Mouse (Mus musculus): ENCODE data around the gene Higd1c.
"Not testable (repeated sequence)": the region's sequence is repeated elsewhere in the genome, so short reads cannot be mapped to it uniquely, and the experiment has no call there.

Gene Higd1c

DNA sequence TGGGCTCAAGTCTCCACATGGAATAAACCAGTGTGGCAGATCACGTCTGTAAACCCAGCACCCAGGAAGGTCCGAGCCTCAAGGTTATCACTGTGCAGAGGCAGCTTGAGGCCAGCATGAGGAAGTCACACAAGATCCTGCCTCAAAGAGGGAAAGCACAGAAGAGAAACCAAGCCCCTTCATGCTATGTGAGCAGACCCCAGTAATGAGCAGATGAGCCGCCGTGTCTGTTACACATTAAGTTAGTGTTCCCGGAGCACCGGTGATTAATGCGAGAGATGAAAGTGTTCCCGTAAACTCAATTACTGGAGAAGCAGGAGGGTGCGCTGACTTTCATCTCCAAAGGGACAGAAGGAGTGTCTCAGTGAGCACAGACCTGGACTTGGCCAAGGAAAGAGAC lies 1.6 kb downstream of the Higd1c start:
- DNase-seq, result not testable (repeated sequence)

DNA sequence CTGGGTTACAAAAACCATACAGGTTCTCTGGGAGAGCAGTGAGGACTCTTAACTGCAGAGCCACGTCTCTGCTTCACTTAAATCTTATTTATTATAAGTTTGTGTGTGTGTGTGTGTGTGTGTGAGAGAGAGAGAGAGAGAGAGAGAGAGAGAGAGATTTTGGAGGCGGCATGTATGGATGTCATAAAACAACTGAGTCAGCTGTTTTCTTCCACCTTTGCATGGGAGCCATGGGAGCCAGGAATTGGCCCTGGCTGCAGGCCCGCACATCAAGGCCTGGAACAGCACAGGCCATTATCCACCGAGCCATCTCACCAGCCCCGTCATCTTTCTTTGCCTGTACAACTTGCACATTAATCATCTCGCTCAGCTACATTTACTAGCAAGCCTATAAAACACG lies 2.8 kb downstream of the Higd1c start:
- no peak for DNase-seq

DNA sequence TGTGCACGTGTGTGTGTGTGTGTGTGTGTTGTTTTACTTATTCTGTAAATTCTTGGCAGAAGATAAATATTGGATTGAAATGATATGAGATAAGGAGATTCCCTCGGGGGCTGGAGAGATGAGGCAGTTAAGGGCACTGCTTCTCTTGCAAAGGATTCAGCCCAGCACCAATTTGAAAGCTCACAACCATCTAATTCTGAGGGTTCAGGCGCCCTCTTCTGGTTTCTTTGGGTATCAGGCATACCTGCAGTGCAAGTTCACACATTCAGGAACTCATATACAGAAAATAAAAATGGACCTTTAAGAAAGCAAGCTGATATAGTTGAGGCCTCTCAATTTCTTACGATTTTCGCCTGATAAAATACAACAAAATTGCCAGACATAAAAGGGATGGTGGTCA lies 10.7 kb downstream of the Higd1c start:
- peak; percentile 50 to 55 for DNase-seq

DNA sequence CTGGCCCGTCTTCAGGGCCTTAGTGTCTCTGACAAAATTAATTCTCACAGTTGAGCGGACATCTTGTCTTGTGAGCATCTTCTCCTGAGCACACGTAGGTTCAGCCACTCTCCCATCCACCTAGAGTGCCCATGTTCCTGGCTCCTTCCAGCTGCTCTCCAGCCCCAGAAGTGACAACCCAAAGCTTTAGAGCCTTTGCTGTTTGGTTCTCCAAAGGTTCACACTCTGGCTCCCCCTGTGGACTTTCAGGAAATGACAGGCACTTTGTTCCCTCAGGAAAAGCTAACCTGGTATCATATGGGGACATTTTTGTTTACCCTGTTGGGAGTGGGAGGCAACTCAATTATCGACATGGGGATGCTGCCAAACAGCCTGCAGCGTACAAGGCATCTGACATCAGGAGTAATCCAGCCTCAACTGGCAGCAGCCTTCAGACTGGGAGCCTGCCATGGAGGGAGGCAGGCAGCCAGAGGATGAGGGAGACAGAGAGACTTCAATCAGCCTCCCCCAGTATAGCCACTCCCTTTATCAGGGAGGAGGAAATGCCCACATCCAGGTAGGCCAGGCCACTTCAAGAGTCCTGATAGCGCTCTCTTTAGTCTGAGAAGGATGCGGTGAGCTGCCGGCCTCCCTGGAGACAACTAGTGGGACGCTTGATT lies 13.6 kb downstream of the Higd1c start:
- DNase-seq, result not testable (repeated sequence)

DNA sequence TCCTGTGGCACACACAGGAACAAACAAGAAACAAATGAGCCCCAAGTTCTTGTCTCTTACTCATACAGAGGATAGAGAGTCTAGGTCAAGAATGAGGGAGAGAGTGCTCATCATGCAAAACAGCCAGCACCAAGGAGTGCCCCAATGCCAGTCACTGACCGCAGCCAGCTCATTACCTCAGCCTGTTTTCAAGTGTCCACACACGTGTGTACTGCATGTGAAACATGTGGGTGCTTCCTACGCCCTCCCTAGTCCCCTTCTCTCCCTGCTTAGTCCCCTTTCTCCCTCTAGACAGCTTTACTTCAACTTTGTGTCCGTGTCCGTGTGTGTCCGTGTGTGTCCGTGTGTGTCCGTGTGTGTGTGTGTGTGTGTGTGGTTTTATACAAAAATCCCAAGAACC lies 15.3 kb downstream of the Higd1c start:
- DNase-seq, result no peak

DNA sequence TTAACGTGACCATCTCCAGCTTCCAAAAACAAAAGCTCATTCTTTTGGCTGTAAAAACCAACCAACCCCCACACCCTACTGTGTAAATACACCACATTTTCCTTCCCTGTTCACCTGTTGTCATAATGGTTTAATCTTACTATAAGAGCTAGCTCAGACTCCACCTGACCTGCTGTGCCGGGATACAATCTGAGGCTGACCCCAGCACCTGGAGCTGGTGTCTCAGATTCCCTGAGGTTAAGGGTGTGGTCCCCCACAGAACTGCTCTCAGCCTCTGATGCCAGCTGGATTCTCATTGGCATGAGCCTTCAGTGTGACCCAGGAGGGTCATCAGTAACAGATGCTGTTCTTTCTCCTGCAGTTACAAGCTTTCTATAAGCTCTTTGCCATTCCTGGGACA lies 15.8 kb downstream of the Higd1c start:
- DNase-seq, result no peak

DNA sequence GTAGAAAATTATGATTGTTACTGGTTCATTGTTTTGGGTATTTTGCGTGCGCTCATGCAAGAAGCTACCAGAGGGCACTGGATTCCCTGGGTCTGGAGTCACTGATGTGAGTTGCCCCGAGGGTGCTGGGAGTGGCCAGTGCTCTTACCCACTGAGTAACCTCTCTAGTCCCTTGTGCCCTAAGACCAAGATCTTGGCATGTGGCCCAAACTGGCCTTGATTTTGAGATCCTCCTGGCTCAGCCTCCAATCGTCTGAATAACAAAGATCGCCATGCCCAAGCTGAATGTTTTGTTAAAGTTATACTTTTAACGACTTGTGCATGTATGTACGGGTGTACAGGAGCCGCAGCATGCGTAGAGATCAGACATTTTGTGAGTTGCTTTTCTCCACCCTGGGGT lies 21.4 kb downstream of the Higd1c start:
- no peak for DNase-seq

DNA sequence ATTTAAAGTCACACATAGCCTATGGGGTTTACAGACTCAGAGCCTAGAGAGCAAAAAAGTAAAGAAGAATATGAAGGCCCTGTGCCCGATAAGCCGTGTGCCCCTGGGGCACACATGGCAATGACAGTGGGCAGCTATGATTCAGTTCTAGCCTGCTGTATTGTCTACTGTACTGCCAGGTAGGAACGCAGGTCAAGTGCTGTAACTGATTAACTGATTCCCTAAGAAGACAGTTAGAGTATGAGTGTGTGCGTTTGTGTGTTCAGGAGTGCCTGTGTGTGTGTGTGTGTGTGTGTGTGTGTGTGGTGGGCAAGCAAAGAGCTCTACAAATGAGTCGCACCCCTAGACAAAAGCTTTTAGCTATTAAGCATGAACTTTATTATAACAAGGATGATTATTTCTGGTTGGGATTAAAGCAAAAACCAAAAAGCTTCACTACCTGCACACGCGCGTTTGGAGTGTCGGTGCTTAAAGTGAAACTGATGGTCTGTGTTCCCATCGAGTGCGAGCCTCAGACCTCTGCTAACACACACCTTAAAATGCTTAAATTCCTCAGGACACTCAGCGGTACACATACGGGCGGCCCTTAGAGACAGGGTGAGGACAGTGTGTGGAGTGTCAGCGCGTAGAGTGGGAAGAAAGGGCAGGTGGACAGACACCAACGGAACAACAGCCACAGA lies 23.3 kb downstream of the Higd1c start:
- no peak for DNase-seq

DNA sequence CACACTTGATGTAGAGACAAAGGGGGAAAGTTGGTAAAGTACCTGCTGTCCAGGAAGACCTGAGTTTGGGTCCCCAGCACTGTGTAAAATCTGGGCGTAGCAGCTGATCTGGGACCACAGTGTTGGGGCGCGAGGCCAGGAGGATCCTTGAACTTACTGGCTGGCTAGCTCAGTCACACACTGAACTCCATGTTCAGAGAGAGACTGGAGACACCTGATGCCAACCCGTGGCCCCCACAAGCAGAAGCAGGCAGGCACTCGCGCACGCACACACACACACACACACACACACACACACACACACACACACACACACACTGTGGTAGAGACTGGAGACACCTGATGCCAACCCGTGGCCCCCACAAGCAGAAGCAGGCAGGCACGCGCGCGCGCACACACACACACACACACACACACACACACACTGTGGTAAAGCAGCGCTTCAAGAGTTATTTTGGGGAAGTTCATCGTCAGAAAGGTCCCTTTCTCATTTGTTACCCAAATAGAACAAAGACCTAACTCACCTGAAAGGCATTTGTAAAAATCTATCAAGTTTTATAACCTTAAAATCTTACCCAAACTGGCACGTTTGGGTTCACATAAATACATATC lies 24.0 kb downstream of the Higd1c start:
- DNase-seq, result peak; percentile 56 to 63

DNA sequence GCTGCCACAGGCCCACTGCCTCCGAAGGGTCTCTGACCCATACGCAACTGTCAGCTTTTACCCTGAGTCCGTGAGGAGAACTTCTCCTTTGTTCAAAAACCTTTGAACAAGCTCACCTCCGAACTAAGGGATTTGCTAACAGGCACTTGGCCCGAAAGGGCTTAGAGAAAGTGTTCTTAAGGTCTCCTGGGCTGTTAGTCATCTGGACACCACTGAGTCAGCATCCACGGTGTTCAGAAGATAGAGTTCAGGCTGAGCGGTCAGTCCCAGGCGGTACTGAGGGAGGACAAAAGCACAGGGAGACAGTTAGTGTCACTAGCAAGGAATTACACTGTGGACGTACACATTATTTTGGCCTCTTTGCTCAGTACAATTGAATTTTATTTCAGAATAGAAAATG lies 24.5 kb downstream of the Higd1c start:
- no peak for DNase-seq

DNA sequence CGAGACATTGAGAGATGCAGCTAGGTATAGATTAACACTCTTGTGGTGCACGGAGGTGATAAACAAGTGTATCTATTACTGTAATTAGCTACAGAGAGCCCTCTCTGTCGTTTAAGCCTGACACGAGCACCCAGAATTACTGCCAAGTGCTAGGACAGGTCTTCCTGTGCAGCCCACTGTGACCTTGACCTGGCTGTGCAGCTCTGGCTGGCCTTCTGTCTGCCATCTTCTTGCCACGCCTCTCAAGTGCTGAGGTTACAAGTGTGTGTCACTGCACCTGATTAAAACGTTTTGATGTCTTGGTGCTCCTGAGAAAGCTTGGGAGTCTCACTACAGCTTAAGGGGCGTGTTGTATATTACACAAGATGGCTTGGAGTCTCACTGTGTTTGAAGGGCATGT lies 26.7 kb downstream of the Higd1c start:
- no peak for DNase-seq

DNA sequence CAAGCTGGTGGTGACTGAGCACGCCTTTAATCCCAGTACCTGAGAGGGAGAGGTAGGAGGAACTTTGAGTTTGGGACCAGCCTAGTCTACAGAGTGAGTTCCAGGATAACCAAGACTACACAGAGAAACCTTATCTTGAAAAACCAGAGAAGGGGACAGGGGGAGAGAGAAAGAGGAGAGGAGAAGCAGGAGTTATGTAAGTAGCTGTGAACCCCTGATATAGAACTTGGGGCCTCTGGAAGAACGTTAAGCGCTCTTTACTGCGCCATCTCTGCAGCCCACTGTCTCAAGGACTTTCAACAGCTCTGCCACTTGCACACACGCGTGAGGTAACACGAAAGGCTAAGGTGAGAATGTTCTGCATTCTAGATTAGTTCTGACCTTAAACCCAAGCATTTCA lies 27.3 kb downstream of the Higd1c start:
- DNase-seq, result no peak

DNA sequence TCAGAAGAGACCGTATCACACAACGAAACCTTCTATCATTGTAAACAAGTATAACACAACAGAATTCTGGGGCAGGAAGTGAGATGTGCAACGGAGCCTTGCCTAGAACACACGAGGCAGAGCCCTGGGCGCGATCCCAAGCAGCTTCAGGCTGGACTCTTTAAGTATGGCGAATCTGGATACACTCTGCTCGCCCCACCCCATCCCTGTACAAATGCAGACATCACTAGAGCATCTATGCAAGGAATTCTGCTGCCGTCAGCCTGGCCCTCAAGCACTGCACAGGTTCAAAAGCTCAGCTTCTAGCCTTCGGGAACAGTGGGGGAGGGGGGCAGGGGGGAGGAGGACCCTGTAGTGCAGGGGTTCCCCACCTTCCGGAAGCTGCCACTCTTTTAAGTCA lies 28.7 kb downstream of the Higd1c start:
- DNase-seq, result no peak

DNA sequence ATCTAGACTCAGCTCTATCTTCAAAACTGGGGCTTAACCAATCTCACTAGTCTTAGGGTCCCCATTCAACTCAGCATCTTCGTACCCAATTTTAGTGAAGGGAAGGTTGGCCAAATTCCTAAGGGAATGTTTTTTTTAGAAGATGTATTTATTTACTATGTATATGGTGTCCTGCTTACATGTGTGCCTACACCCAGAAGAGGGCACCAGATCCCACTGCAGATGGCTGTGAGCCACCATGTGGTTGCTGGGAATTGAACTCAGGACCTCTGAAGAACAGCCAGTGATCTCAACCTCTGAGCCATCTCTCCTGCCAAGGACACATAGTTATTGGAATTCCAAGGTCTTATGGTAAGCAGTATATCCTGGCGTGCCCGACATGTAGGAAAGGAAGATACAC lies 31.2 kb downstream of the Higd1c start:
- no peak for DNase-seq

DNA sequence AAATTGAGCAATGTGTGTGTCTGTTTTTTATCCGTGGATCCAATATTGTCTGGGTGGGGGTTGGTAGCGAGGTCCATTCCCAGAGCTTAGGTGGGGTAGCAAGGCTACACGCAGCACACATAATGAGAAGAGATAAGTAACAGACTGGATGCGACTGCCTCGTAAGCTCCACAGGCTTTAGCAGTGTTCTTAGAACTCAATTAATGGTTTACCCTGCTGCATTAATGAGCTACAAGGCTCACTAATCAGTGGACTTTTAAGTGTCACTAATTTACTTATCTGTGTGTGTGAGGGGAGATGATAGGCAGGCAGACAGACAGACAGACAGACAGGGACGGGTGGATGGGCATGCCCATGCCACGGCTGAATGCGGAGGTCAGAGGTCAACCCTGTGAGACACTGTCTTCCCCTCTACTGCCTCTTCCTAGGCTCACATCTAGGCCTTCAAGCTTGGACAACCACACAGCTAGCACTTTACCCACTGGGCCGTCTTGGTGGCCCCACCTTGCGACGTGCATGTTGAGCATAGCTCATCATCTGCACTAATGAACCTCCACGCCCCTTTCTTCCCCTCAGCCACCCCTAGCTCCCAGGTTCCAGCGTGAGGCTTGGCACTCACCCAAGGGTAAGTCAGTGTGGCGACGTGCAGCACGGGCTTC lies 36.4 kb downstream of the Higd1c start:
- no peak for DNase-seq

DNA sequence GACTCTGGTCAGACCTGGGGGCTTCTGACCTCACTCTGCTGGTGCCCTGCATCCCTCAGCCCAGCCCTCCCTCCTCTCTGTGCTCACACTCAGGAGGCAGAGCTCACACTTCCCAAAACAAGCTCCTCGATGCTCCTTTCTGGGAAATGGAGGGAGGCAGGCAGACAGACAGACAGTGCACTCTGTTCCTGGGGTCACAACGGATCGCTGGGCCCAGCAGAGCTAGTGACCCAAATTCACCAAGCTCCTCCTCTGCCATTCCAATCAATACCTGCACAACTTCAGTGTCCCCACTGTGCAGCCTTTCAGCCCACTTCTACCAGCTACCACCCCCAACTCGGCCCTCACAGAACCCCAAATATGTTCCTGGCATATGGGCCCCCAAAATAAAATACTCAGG lies 37.5 kb downstream of the Higd1c start:
- DNase-seq, result no peak

DNA sequence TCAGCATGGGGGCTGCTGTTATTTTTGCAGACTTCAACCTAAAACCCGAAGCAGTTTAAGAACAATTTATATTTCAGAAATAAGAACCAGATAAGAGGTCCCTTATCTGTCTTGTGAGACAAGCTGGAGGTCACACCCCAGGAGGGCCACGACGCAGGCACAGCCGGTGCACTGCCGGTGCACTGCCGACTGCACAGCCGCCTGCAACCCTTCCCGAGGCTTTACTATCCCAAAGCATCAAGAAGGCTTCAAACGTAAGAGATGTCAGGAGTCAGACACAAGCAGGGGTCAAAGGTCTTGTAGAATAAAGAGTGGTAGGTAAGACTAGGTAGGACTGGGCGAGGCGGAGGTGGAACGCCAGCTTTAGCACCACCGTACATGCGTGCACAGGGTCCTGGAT lies 38.0 kb downstream of the Higd1c start:
- DNase-seq, result no peak

DNA sequence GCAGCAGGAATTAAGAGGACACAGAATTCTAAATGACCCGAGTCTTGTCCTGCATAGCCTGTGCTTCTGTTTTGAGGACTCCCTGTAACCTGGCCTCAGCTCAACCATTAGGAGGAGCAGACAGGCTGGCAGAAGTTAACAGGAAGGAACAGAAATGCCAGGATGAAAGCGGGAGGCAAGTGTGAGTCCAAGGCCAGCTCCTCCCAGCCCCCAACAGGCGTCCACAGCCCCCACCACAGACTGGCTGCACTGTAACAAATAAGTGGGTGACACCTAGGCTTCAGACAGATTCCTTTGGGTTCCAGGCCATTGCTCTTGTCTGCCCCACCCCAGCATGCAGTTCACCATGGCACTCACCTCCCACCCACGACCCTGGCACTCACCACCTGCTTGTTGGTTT lies 38.5 kb downstream of the Higd1c start:
- no peak for DNase-seq

DNA sequence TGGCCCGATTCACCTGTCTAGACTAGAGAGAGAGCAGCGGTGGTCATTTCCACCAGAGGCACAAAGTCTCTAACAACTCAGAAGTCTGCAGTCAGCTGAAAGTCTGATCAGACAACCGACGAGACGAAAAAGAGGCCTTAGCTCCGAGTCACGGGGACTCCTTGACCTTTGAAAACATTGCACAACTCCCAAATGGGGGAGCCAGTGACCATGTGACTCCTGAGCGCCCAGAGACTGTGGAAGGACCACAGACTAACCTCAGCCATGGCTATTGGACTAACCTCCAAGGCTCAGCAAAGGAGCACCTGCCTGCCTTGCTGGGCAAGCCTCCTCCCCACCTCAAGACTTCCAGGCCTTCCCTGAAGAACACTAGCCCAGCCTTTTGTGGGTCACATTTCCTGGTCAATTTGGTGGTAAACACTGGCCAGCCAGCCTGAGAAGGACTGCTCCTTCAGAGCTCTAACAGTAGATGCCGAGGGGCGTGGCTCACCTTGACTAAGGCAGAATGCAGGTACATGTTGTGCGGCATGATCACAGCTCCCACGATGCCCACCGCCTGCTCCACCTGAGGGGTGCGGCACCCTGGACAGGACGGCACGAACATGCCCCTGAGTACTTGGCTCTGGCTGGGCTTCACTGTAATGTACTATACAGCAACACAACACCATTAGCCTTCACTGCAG lies 39.1 kb downstream of the Higd1c start:
- DNase-seq, result no peak

DNA sequence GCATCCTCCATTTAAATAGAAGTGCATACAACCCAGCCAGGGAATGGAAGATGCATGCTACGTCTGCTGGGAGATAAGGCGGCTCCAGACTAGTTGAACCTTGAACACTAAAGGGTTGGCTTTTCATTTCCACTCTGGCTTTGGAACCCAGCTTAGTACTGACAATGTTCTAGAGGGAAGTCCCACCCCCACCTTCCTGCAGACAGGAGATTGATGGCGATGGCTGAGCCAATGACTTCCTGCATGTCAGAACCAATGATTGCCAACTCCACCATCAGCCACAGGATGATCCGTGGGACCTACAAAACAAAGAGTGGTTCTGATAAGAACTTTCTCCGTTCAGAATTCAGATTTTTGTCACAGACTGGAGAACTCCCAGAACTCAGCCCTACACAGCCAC lies 41.7 kb downstream of the Higd1c start:
- no peak for DNase-seq

DNA sequence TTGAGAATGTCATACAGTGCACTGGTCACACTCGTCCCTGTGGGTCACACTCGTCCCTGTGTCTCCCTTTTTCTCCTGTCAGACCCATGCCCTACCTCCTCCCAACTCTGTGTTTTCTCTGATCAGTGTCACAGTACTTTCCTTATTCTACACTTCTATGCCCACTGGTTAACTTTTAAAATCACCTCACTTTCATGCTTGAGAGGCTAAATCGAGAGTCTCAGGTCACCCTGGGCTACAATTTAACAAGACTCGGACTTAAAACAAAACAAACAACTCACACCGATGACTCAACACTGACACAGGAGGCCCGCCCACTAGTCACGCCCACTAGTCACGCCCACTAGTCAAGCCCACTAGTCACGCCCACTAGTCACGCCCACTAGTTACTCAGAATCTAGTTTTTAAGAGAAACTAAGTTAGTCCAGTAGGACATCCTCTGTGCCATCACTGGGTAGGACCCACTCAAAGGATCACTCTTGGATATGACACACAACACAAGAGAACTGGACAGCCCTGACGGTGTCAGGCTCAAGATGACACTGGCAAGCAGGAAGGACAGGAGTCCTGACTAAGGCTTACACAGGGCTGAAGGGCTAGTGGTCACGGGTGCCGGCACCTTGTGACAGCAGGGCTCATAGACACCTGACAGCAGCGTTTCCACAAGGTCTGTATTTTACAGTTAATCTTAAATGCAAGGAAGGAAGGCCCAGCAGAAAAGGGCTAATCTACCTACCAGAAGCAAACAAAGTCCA lies 46.8 kb downstream of the Higd1c start:
- DNase-seq, result peak; percentile 35 to 46

DNA sequence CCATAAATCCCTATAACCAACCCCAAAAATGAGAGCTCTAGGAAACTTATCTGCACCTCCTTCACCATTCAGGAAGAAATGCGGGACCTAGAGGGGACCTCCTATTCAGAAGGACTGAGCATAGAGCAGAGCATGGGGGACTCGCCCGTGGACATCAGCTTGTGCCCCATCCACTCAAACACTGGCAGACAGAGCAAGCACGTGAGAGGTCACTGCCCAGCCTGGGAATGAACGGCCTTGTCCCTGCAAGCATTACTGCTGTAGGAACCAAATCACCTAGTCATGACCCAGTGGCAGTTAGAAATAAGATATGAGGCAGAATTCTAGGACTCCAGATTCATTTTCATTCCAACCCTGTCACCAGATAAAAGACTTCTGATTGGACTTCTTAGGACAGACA lies 47.4 kb downstream of the Higd1c start:
- DNase-seq, result no peak

DNA sequence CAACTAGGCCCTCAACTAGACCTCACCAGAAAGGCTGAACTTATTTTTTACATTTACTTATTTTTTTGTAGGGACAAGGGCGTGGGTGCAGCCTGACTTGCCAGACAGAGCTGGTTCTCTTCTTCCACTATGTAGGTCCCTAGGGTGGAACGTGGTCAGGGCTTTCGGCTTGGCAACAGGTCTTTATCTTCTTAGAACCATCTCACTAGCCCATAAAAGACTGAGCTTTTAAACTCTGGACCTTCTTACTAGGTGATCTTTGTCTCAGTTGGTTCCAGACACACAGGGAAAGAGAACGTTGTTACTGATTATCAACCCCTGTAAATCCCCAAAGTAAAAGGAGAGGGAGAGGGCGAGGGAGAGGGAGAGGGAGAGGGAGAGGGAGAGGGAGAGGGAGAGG lies 49.0 kb downstream of the Higd1c start:
- no peak for DNase-seq
